Mouse (Mus musculus): ENCODE measurements at regions not wholly inside any gene's neighbourhood (a gene's known extent, or its start where the extent isn't known, plus 50 kb on each side); places are given as distances from the start of the nearest gene placed in this dataset.

- ATAC-seq (replicated peaks; ENCODE audit: insufficient number of reproducible peaks, low FRiP score, low TSS enrichment, poor library complexity, severe bottlenecking) = no peak
Measured at GRCm38 (mm10) chr4:131196147-131196546, 252.0 kb downstream of the Matn1 start.

- no peak for ATAC-seq (replicated peaks; ENCODE audit: insufficient number of reproducible peaks, low FRiP score, low TSS enrichment, poor library complexity, severe bottlenecking)
Measured at GRCm38 (mm10) chr4:131203721-131204120, 259.5 kb downstream of the Matn1 start.

- ATAC-seq (replicated peaks; ENCODE audit: insufficient number of reproducible peaks, low FRiP score, low TSS enrichment, poor library complexity, severe bottlenecking) = no peak
Measured at GRCm38 (mm10) chr4:131204722-131205121, 260.5 kb downstream of the Matn1 start.

- no peak for ATAC-seq (replicated peaks; ENCODE audit: insufficient number of reproducible peaks, low FRiP score, low TSS enrichment, poor library complexity, severe bottlenecking)
Measured at GRCm38 (mm10) chr4:131205127-131205526, 260.9 kb downstream of the Matn1 start.

- ATAC-seq (replicated peaks; ENCODE audit: insufficient number of reproducible peaks, low FRiP score, low TSS enrichment, poor library complexity, severe bottlenecking) = no peak
Measured at GRCm38 (mm10) chr4:131205685-131206084, 261.5 kb downstream of the Matn1 start.

GRCm38 (mm10) chr4:131206181-131206885, 262.1 kb downstream of the Matn1 start:
- no peak for ATAC-seq (replicated peaks; ENCODE audit: insufficient number of reproducible peaks, low FRiP score, low TSS enrichment, poor library complexity, severe bottlenecking)

- ATAC-seq (replicated peaks; ENCODE audit: insufficient number of reproducible peaks, low FRiP score, low TSS enrichment, poor library complexity, severe bottlenecking) = no peak
Measured at GRCm38 (mm10) chr4:131206886-131207200, 262.7 kb downstream of the Matn1 start.

GRCm38 (mm10) chr4:131207249-131207648, 263.1 kb downstream of the Matn1 start:
- ATAC-seq (replicated peaks; ENCODE audit: insufficient number of reproducible peaks, low FRiP score, low TSS enrichment, poor library complexity, severe bottlenecking) = no peak

GRCm38 (mm10) chr4:131208166-131208565, 264.0 kb downstream of the Matn1 start:
- no peak for ATAC-seq (replicated peaks; ENCODE audit: insufficient number of reproducible peaks, low FRiP score, low TSS enrichment, poor library complexity, severe bottlenecking)

GRCm38 (mm10) chr4:131208637-131209036, 264.5 kb downstream of the Matn1 start:
- ATAC-seq (replicated peaks; ENCODE audit: insufficient number of reproducible peaks, low FRiP score, low TSS enrichment, poor library complexity, severe bottlenecking) = no peak

- ATAC-seq (replicated peaks; ENCODE audit: insufficient number of reproducible peaks, low FRiP score, low TSS enrichment, poor library complexity, severe bottlenecking) = no peak
Measured at GRCm38 (mm10) chr4:131212711-131213110, 268.5 kb downstream of the Matn1 start.

- no peak for ATAC-seq (replicated peaks; ENCODE audit: insufficient number of reproducible peaks, low FRiP score, low TSS enrichment, poor library complexity, severe bottlenecking)
Measured at GRCm38 (mm10) chr4:131215682-131216081, 271.5 kb downstream of the Matn1 start.

GRCm38 (mm10) chr4:131216361-131216760, 272.2 kb downstream of the Matn1 start:
- no peak for ATAC-seq (replicated peaks; ENCODE audit: insufficient number of reproducible peaks, low FRiP score, low TSS enrichment, poor library complexity, severe bottlenecking)

GRCm38 (mm10) chr4:131217083-131217482, 272.9 kb downstream of the Matn1 start:
- ATAC-seq (replicated peaks; ENCODE audit: insufficient number of reproducible peaks, low FRiP score, low TSS enrichment, poor library complexity, severe bottlenecking) = no peak

- ATAC-seq (replicated peaks; ENCODE audit: insufficient number of reproducible peaks, low FRiP score, low TSS enrichment, poor library complexity, severe bottlenecking) = no peak
Measured at GRCm38 (mm10) chr4:131217571-131218155, 273.5 kb downstream of the Matn1 start.

GRCm38 (mm10) chr4:131220966-131221365, 276.8 kb downstream of the Matn1 start:
- no peak for ATAC-seq (replicated peaks; ENCODE audit: insufficient number of reproducible peaks, low FRiP score, low TSS enrichment, poor library complexity, severe bottlenecking)

- no peak for ATAC-seq (replicated peaks; ENCODE audit: insufficient number of reproducible peaks, low FRiP score, low TSS enrichment, poor library complexity, severe bottlenecking)
Measured at GRCm38 (mm10) chr4:131230361-131230760, 286.2 kb downstream of the Matn1 start.

GRCm38 (mm10) chr4:131236611-131237031, 292.4 kb downstream of the Matn1 start:
- no peak for ATAC-seq (replicated peaks; ENCODE audit: insufficient number of reproducible peaks, low FRiP score, low TSS enrichment, poor library complexity, severe bottlenecking)

GRCm38 (mm10) chr4:131238591-131238990, 294.4 kb downstream of the Matn1 start:
- ATAC-seq (replicated peaks; ENCODE audit: insufficient number of reproducible peaks, low FRiP score, low TSS enrichment, poor library complexity, severe bottlenecking) = no peak

GRCm38 (mm10) chr4:131239132-131239531, 294.9 kb downstream of the Matn1 start:
- ATAC-seq (replicated peaks; ENCODE audit: insufficient number of reproducible peaks, low FRiP score, low TSS enrichment, poor library complexity, severe bottlenecking) = no peak

GRCm38 (mm10) chr4:131240457-131240856, 296.3 kb downstream of the Matn1 start:
- no peak for ATAC-seq (replicated peaks; ENCODE audit: insufficient number of reproducible peaks, low FRiP score, low TSS enrichment, poor library complexity, severe bottlenecking)
